Mouse (Mus musculus) C2C12 (cell line): ENCODE results near the gene Ankmy2.

Experiments
- CTCF ChIP-seq: IDR thresholded peaks from one replicate; pipeline ENCODE4 v1.5.1; 2011; ENCODE audit not compliant: control insufficient read depth, insufficient read depth, insufficient read length
- MAX ChIP-seq: IDR thresholded peaks from one replicate; pipeline ENCODE4 v1.6.1; 2011; ENCODE audit warnings: mild to moderate bottlenecking, control low read depth
- MYOD1 ChIP-seq: IDR thresholded peaks from one replicate; pipeline ENCODE4 v1.6.1; 2011; ENCODE audit warnings: low read depth; ENCODE audit not compliant: control insufficient read depth, insufficient read length
- USF1 ChIP-seq: IDR thresholded peaks from one replicate; pipeline ENCODE4 v1.6.1; 2011; ENCODE audit warnings: low read depth, mild to moderate bottlenecking, control low read depth, moderate library complexity

DNA sequence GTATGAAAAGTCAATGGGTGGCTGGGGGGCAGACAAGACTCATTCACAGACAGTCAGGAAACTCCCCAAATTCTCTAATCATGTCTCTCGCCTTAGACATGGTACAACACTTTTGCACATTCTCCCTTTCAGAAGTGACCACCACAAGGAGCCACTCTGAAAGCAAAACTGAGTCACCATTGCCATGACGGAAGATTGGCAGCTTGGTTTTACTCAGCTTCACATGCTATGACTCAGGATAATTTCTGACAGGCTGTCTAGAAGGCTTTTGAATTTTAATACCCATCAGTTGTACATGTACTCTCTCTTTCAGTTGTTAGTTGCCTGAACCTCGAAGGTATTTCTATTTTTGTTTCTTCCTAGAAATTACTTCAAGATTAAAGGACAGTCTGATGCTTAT lies 84.3 kb downstream of the Ankmy2 start:
- TF ChIP-seq CTCF = no peak
- no peak for TF ChIP-seq MAX
- TF ChIP-seq MYOD1 = no peak
- no peak for TF ChIP-seq USF1
